Mouse (Mus musculus) left cerebral cortex, postnatal 25 days (tissue): ENCODE results near the gene Acss1. TPM values are rescaled to one million over a fixed set of nuclear protein-coding genes. Genes with fewer than 3 reads are reported as not detected.
A peak's percentile ranks its signal among the peaks of the same experiment; 100 is the strongest.

ENCODE experiments used
- DNase-seq, 2 experiments: peaks; one replicate each; pipeline ENCODE4 v3.0.0; 2022; ENCODE audit warnings: low spot score in 2 of 2, mixed read lengths in 1 of 2
- intact Hi-C: fragments of 180-260 bp; cut with DNase I; formaldehyde crosslinking; loops from one replicate; pipeline ENCODE4 v1.15.1; 2025
- total RNA-seq, 2 experiments: library from RNA; stranded (reverse); gene quantifications; 2 replicates each; pipeline ENCODE4 v1.2.3; 2021

Gene Acss1
- 10 to 100 TPM; 16.5 to 20.4 TPM for total RNA-seq

DNA sequence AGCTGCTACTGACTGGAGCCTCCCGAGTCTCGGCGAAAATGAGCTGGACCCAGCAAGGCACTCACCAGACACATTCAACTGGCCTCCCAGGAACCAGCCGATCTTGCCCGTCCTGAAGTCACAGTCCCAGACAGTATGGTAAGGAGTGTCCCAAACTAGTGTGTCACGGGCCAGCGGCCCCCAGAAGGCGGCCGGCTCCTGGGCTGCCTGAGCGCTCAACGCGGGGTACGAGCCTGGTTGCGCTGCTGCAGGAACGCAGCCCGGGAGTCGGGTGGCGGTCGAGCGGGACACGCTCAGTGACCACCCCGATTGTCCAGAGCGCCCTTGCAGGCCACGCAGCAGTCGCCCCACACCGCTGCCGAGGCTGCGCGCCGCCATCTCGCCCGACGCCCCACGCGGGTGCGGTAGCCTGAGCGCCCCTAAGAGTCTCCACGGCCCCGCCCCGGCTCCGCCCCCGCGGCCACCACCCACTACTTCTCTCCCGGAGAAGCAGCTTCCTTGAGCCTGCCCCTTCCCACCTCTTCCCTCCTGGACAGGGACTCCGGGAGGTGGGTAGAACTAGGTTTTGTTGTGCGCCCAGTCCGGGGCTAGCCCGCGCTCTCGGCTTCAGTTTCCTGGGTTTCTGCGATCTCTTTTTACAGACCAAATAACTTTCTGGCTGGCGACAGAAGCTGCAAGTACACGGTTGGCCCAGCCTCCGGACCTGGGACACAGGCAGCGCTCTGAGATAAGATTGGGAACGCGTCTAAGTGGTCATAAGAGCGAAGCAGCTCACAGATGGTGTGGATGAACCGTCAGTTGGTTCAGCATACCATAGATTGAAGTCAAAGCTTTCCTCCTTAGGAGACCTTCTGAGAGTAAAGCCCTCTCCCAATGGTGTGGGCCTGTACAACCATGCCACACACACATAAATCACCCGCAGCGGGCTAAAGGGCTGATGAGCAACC, at the start of gene Acss1:
Gene Acss1, minus strand, starts transcription at position 681 of the 947 bp plus-strand sequence.
- DNase-seq, result peak in 1 of 2 experiments; percentile 66
- intact Hi-C loops, result no loop called here

DNA sequence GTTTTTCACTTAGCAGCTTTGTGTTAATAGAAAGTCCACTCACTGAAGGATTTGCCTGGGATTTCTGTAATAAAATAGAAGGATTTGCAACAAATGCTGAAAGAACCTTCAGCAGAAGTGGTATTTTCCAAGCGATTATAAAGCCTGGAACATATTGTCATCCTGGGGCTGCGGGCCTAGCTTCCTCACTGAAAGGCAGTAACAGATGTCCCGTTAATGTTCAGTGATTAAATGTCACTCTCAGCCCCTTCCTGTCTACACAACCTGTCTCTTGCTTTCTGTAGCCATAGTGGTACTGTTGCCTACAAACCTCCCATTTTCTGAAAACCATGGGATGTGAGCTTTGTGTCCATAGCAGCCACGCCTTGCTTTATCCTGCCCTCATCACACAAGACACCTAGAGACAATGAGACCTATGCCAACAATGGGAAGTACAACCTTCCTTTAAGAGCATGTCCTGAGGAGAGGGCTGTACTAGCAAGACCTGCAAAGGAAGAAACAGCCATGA, 43.9 kb upstream of the Acss1 start:
- intact Hi-C loops, result no loop called here
- DNase-seq, result no peak

DNA sequence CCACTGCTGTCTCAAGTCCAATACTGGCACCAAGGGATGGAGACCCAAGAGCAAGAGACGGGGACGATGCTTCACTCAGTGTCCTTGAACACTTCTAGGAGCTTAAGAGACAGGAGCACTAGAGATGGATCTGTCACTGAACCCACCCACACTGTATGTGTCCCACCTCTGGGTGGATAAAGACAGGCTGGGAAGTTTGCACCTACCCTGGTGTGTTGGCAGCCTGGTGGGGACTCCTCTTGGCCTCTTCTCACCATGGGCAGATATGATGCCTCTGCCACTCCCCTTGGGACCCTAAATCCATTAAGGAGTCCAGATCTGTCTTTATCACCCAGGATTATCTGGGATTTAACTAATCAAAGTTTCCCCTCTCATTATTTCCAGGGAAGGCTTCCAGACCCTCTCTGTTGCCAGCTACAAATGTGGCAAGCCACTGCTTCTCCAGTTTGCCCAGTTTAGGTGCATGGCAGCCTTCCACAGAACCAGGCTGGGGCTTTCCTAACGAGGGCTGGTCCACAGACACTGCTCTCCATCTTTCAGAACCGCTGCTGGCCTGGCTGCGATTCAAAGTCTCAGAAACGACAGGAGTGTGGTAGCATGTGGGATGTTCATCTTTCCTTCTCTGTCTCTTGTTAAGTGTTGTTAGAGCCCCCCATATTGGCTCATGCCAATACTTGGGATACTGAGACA, 23.3 kb upstream of the Acss1 start:
- DNase-seq, result no peak
- intact Hi-C loops, result no loop called here

DNA sequence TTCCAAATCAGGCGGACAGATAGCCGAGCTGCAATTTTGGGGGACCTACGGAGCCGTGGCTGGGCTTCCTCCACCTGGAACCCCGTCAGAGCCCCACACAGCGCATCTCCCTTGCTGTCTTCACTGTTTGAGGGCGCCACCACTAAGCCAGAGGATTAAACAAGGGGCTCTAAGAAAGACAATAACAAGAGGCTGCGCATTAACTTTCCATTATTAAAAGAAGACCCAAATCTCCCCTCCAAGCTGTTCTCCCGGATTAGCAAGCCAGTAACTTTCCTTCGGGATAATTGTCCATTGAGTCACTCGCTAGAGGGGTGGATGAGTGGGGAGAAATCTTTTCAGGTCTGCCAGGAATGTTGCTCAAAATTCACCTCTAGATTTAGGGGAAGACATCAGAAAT, 21.9 kb upstream of the Acss1 start:
- intact Hi-C loops, result no loop called here
- no peak for DNase-seq

DNA sequence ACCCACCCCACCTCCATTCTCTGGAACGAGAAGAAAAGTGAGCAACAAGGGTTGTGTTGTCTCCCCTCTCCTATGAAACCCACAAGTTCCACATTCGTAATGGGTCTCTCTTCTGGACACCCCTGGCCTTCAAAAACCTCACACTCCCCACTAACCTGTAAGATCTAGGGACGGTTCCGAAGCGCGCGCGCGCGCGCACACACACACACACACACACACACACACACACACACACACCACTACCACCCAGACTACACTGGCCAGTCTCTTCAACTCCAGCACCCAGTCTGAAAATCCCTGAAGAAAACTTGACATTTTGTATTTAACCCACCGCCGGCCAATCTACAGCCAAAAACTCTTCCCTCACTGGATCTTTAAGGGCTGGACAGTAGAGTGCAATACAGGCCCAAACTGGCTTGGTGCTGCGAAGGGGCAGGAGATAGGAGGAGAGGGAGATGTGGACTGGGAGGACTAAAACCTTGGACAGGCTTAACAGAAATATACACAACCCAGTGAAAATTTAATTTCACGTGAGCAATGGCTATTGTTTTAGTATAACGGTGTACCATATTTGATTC, 21.0 kb upstream of the Acss1 start, which contains the start of gene Vsx1:
Gene Vsx1, minus strand, starts transcription at position 138 of the 578 bp plus-strand sequence.
- no peak for DNase-seq
- intact Hi-C loops, result loop anchor here (5.0 kb wide), 1 partner anchor 33 kb away; no protein-coding TSS in a partner anchor

DNA sequence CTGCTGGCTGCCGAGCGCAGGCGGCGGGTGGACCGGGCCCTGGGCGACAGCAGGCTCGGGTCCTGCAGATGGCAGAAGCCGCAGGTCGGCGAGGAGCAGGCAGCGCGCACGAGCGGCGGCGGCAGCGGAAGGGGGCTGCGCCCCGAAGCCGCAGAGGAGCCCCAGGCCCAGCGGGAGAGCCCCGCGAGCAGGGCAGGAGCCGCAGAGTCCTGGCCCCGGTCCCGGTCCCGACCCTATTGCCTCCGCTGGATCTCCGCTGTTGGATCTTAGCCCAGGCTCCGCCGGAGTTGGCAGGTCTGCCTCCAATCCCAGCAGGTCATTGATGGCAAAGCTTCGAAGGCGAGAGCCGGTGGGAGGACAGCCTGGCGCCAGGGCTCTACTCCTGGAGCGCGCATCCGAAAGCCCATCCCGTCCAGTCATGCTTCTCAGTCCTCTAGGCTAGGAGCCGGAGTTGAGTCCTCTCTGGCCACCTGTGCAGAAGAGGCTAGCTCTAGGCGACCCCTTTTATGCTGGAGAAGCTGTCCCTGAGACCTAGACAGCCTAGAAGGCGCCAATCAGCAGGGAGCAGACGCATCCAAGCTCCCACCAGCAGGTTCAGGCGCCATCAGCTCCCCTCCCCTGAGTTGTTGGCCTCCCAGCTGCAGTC, 20.4 kb upstream of the Acss1 start:
- intact Hi-C loops, result loop anchor here (5.0 kb wide), 1 partner anchor 34 kb away; no protein-coding TSS in a partner anchor
- DNase-seq, result peak in 1 of 2 experiments; percentile 52

DNA sequence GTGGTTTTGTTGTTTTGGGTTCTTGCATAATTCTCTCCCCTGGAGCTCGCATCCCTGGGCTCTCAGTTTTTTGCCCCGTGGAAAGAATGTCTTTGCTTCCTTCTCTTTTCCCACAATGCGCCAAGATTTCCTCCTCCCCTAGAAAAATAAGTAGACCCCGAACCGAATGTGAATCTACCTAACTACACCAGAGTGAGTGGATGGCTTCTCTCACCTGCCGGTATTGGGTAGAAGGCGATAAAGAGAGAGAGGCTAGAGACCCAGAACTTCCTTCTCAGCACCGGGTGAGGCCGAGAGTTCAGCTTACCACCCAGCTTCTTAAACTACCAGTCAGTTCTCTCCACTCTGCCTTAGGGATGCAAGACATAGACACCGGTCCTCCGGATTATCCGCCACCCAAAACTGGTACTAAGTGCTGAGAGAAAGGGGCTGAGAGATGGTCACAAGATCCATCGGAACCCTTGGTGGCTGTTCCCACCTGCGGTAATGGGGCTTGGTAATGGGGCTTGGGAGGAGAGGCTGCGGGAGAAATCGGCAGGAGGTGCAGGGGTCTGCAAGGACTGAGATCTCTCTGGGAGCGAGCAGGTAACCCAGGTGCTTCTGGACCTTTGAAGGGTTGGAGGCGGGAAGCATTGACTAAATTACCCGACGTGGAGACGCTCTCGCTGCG, 19.7 kb upstream of the Acss1 start:
- intact Hi-C loops, result loop anchor here (5.0 kb wide), 1 partner anchor 34 kb away; no protein-coding TSS in a partner anchor
- no peak for DNase-seq

DNA sequence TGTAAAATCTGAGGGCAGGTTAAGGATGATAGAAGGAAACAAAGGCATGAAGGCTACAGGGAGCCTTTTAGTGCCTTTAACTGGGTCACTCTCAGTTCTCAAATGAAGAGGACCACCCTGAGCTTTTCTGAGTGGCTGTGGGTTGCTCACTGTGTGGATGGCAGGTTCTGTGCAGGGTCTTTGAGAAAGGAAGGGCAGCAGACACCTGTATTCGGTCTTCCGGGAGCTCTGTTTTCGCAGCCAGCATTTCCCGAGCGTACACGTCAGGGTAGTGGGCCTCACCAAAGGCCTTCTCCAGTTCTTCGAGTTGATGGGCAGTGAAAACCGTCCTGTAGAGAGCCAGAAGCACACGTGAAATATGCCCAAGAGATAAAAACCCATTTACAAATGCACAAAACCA, 17.1 kb upstream of the Acss1 start:
- no peak for DNase-seq
- intact Hi-C loops, result loop anchor here (5.0 kb wide), 1 partner anchor 37 kb away; no protein-coding TSS in a partner anchor

DNA sequence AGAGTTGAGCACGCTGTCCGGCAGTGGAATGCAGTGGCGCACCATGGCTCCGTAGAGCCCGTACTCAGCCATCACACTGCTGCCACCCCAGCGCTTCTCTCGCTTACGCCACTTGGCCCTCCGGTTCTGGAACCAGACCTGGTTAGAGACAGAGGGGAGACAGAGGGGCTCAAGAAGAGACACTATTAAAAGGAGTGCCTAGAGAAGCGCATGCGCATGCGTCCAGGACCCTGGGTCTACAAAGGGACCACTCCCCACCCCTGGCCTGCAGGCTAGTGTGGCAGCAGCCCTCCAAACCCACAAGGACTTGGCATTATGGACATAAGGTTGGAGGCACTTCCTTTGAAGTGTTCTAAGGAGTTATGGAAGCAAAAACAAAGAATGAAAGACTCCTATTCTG, 16.2 kb upstream of the Acss1 start:
- DNase-seq, result no peak
- intact Hi-C loops, result no loop called here

DNA sequence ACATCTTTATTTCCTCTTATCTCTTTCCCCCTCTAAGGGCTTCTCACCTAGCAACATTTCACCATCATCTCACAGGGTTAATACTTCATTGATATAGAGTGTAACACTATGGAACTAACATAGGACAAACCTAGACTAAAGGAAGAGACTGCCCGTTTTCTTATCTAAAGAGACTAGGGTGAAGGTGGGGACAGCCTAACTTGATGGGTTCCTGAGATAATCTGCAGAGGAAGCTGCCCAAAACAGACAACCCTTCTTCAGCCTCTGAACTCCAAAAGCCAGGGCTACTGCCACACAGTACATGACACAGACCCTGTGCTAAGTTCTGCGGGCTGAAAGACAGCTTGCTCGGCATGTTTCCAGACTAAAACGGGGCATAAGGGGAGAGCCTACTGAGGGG, 13.3 kb upstream of the Acss1 start:
- intact Hi-C loops, result no loop called here
- DNase-seq, result no peak

DNA sequence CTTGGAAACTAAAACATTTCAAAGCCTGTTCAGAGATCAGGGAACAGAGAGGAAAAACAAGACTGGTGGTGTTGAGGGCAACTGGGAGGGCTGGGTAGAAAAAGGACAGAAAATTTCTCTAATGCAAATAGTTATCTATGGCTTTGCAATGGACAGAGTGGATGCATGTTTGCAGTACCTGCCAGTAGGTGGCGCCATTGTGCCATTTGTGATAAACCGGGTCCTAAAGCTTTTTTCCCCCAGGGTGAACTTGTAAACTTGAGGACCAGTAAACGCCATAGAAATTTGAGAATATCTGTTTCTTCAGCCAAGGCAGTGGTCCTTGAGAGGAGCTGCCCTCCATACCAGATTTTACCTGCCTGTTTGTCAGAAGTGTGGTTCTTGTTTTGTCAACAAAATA, 10.1 kb upstream of the Acss1 start:
- peak; percentile 61 to 68 for DNase-seq
- intact Hi-C loops, result loop anchor here (1.0 to 5.0 kb wide), 4 partner anchors 70 to 324 kb away; partner anchors contain the start of gene Abhd12

DNA sequence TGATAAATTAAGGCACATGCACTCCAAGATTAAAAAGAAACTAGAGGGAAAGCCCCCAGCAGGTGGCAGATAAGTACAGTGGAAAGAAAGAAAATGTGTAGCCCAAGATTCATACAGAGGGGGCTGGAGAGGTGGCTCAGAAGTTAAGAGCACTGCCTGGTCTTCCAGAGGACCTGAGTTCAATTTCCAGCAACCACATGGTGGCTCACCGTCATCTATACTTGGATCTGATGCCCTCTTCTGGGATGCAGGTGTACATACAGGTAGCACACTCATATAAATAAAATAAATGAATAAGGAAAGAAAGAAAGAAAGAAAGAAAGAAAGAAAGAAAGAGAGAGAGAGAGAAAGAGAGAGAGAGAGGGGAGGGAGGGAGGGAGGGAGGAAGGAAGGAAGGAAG, 7.2 kb upstream of the Acss1 start:
- intact Hi-C loops, result loop anchor here (1.0 to 5.0 kb wide), 3 partner anchors 66 to 327 kb away; partner anchors contain the start of gene Abhd12
- no peak for DNase-seq

DNA sequence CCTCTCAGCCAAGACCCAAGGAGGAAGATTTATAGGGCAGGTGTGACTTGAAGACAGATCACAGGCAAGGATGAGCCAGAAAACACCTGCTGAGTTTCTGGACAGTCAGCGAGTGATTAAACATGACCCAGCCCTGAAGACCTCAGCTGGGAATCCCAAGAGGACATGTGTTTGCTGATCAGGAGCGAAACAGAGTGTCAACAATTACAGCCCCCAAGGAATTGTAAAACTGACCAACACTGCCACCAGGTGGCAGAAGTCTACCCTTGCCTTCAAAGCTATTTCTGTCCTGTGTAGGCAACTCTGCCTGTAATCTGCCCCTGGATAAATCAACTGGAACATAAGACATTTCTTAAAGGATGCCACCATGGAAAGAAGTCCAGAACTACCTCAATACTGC, 6.6 kb upstream of the Acss1 start:
- intact Hi-C loops, result loop anchor here (1.0 to 5.0 kb wide), 3 partner anchors 66 to 327 kb away; partner anchors contain the start of gene Abhd12
- peak; percentile 59 to 74 for DNase-seq

DNA sequence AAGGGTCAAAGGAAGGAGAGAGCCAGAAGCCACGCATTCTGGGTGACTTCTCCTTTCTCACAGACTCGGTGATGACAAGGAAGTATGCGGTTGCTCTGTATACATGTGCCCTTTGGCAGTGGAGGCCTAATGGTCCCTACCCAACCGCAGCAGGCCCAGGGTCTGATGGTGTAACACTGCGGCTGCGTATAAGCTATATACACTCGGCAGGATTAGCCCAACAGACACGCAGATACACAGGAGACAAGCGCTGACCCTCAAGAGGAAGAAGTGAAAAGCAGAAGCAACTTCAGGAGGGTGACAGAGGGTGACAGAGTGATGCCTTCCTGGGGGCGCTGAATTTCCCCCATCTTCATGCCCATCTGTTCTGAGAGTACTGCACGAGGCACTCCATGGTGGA, 5.6 kb upstream of the Acss1 start:
- intact Hi-C loops, result no loop called here
- DNase-seq, result peak in 1 of 2 experiments; percentile 18

DNA sequence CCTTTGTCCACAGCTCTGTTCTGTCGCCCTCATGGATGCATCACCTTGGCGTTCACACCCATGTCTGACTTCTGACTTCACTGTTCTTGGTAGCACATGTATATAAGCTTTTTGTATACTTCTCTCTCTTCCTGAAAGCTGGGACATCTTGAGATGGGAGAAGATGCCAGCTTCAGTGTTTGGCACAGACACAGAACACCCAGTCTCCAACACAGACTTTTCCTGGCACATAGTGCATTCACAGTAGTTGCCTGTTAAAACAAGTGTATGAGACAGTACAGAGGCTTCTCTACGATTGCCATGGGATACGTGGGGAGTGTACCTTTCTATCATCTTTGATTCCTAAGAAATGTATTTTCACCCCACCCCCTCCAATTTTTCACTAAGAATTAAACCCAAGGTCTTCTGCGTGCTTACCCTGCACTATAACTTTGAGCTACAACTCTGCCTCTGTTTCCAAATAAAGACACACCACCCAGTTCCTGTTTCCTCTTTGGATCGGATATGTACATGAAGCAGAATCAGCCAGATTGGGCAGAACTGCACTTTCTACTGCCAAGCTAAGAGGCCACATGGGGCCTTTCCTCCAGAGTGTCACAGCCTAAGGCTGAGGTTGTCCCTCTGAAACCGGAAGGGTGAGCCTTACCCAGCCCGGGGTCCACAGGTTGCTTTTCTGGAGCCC, 3.5 kb upstream of the Acss1 start:
- intact Hi-C loops, result no loop called here
- DNase-seq, result peak in 1 of 2 experiments; percentile 61

DNA sequence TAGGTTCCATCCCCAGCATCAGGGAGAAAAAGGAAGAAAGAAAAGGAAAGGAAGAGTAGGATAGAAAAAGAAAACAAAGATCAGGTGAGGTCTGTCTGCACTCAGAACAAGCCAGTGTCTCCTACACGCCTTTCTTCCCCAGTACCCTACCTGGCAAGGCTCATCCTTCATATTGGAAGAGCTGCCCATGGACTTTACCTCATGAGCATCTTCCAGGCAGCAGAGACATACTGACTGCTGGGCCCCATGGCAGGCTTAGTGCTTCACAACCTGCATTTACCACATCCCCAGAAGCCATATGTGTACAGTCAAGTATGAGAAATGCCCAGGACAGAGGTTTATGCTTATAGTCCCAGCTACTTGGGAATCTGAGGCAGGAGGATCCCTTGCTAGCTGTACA, 2.6 kb upstream of the Acss1 start:
- intact Hi-C loops, result no loop called here
- DNase-seq, result no peak

DNA sequence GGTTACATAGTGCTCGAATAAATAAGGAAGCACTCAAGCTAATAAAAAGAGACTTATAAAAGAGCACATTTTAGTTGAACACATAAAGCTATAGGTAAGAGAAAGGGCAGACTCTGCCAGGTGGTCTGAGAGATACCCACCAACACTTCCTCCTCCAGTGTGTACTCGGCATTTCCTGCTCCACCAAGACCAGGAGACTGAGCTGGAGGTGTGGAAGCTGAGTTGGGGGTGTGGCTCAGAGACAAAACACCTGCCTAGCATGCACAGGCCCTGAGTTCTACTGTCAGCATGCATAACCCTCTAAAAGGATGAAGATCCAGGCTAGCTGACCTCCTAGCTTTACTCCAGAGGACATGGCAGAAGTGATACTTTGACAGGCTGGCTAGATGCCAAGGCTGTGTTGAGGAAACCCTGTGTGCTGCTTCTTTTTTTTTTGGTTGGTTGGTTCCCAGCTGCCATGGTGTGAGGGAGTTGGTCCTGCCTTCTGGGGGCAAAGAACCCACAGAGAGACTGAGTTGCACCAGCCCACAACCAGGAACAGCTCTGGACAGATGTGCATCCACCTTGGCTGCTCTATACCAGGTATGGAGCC, 1.2 kb upstream of the Acss1 start:
- intact Hi-C loops, result no loop called here
- peak in 1 of 2 experiments; percentile 34 for DNase-seq

DNA sequence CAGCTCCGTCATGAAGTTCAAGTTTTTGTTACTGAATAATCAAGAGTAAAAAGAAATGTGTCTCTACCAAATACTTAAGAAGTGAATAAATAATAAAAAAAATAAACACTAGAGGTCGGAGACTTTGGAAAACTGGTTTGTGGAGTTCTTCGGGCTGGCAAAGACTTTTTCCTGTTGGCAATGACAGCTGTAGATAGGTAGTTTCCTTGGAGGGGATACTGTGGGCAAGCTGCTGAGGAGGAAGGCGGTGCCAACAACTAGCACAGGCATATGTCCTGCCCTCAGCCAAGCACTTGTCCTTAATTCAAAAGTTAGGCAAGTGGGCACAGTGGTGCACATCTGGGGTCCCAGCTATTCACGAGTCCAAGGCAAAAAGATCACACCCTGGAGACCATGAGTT, 656 bp upstream of the Acss1 start:
- intact Hi-C loops, result no loop called here
- no peak for DNase-seq
